In genomic region chr15:92580742-92581383, GRCm38 (mm10) we compare ENCODE assay signal across 15 mouse cellular contexts.
DNase-seq lines count a peak whose midpoint lies in the region; ATAC-seq and TF ChIP-seq lines count a peak whose summit lies in the region.
"Had no signal": no experiment of that assay in that cellular context is flagged by ENCODE, and none has a peak within 500 bp of the region (broad histone marks: within the 10 kb centered on the region; RNA-seq: fewer than 3 reads in every experiment).

No protein-coding gene starts in this region.

- H3K27me3 ChIP-seq in heart, embryonic 10.5 days (ENCODE audit: insufficient read depth, poor library complexity, severe bottlenecking) = no peaks in the 10 kb centered on the region
- peaks cover 5% of the 10 kb centered on the region; the same call in 1 of the 2 replicates for H3K27me3 ChIP-seq in forebrain, embryonic 12.5 days
- H3K27me3 ChIP-seq in hindbrain, postnatal 0 days (ENCODE audit: insufficient read depth, low read length) = no peaks in the 10 kb centered on the region
- no peaks in the 10 kb centered on the region for H3K27me3 ChIP-seq in neural tube, embryonic 12.5 days (replicated peaks)
- no peaks in the 10 kb centered on the region for H3K27me3 ChIP-seq in kidney, adult 2 months (replicated peaks; ENCODE audit: control insufficient read depth, insufficient read depth, low read length)
- H3K27me3 ChIP-seq: embryonic facial prominence, embryonic 15.5 days; heart, embryonic 15.5 days; intestine, embryonic 15.5 days; lung, embryonic 15.5 days had no signal

- no peak overlapping the region for H3K4me3 ChIP-seq in heart, embryonic 10.5 days
- H3K4me3 ChIP-seq in forebrain, embryonic 12.5 days (replicated peaks) = no peak overlapping the region
- no peak overlapping the region for H3K4me3 ChIP-seq in hindbrain, postnatal 0 days (ENCODE audit: low read length)
- no peak overlapping the region for H3K4me3 ChIP-seq in neural tube, embryonic 12.5 days
- no peak overlapping the region for H3K4me3 ChIP-seq in kidney, adult 2 months (ENCODE audit: insufficient read depth, low read depth, low read length)
- H3K4me3 ChIP-seq: embryonic facial prominence, embryonic 15.5 days; heart, embryonic 15.5 days; intestine, embryonic 15.5 days; lung, embryonic 15.5 days had no signal

- DNase-seq in heart, embryonic 10.5 days (ENCODE audit: low spot score) = peak; percentile 13
- DNase-seq in heart, postnatal 4 days = no peak
- peak; percentile 40 for DNase-seq in hindbrain, postnatal 0 days (ENCODE audit: low spot score)
- DNase-seq in ovary, adult 18-20 months (ENCODE audit: low spot score) = no peak
- no peak for DNase-seq in kidney, adult 2 months
- DNase-seq: cerebellum, postnatal 10 days; gastrocnemius, postnatal 25 days; thymus, adult 18-20 months had no signal

- no peaks in the 10 kb centered on the region for H3K4me1 ChIP-seq in heart, embryonic 10.5 days
- peaks cover 16% of the 10 kb centered on the region for H3K4me1 ChIP-seq in forebrain, embryonic 12.5 days
- H3K4me1 ChIP-seq in hindbrain, postnatal 0 days (ENCODE audit: insufficient read depth, low read length) = peaks cover 7% of the 10 kb centered on the region; the same call in 1 of the 2 replicates
- peaks cover 14% of the 10 kb centered on the region for H3K4me1 ChIP-seq in neural tube, embryonic 12.5 days
- H3K4me1 ChIP-seq in kidney, adult 2 months (ENCODE audit: control insufficient read depth, insufficient read depth, low read length) = no peaks in the 10 kb centered on the region
- H3K4me1 ChIP-seq: heart, embryonic 15.5 days; intestine, embryonic 15.5 days had no signal

- no peaks in the 10 kb centered on the region for H3K36me3 ChIP-seq in heart, embryonic 10.5 days
- H3K36me3 ChIP-seq in forebrain, embryonic 12.5 days (replicated peaks) = no peaks in the 10 kb centered on the region
- H3K36me3 ChIP-seq in hindbrain, postnatal 0 days (ENCODE audit: insufficient read depth, low read length) = no peaks in the 10 kb centered on the region
- H3K36me3 ChIP-seq in neural tube, embryonic 12.5 days = no peaks in the 10 kb centered on the region
- no peaks in the 10 kb centered on the region for H3K36me3 ChIP-seq in kidney, adult 2 months (ENCODE audit: control insufficient read depth, insufficient read depth, low read length)
- H3K36me3 ChIP-seq: embryonic facial prominence, embryonic 15.5 days; heart, embryonic 15.5 days; intestine, embryonic 15.5 days; lung, embryonic 15.5 days had no signal

- no peak overlapping the region for H3K27ac ChIP-seq in heart, embryonic 10.5 days
- peak overlapping the region; percentile 5; the same call in 1 of the 2 replicates for H3K27ac ChIP-seq in forebrain, embryonic 12.5 days
- H3K27ac ChIP-seq in hindbrain, postnatal 0 days = no peak overlapping the region
- H3K27ac ChIP-seq in neural tube, embryonic 12.5 days = no peak overlapping the region
- H3K27ac ChIP-seq in kidney, adult 2 months (ENCODE audit: insufficient read depth, low read depth, low read length) = no peak overlapping the region
- H3K27ac ChIP-seq: embryonic facial prominence, embryonic 15.5 days; heart, embryonic 15.5 days; intestine, embryonic 15.5 days; lung, embryonic 15.5 days had no signal

- TF ChIP-seq CTCF in hindbrain, postnatal 0 days (IDR thresholded peaks at IDR 0.05; ENCODE audit: low read depth) = 0 out of 2 replicates have a peak, but pooled peaks have one; percentile 8
- no peak for TF ChIP-seq CTCF in kidney, adult 2 months (conservative IDR thresholded peaks at IDR 0.05; ENCODE audit: insufficient read depth, insufficient read length, low read depth, low read length)

- H3K4me2 ChIP-seq in forebrain, embryonic 12.5 days = peak overlapping the region; percentile 8; the same call in 1 of the 2 replicates
- H3K4me2 ChIP-seq in hindbrain, postnatal 0 days (ENCODE audit: low read depth, low read length) = no peak overlapping the region
- H3K4me2 ChIP-seq in neural tube, embryonic 12.5 days (replicated peaks) = peak overlapping the region; percentile 27; the same call in 1 of the 2 replicates
- H3K4me2 ChIP-seq: embryonic facial prominence, embryonic 15.5 days; heart, embryonic 15.5 days; intestine, embryonic 15.5 days; lung, embryonic 15.5 days had no signal

- no peaks in the 10 kb centered on the region for H3K9me3 ChIP-seq in heart, embryonic 10.5 days
- H3K9me3 ChIP-seq in forebrain, embryonic 12.5 days = no peaks in the 10 kb centered on the region
- no peaks in the 10 kb centered on the region for H3K9me3 ChIP-seq in hindbrain, postnatal 0 days (ENCODE audit: low read length)
- H3K9me3 ChIP-seq in neural tube, embryonic 12.5 days = no peaks in the 10 kb centered on the region
- H3K9me3 ChIP-seq: embryonic facial prominence, embryonic 15.5 days; heart, embryonic 15.5 days; intestine, embryonic 15.5 days; lung, embryonic 15.5 days had no signal

- ATAC-seq in forebrain, embryonic 12.5 days (ENCODE audit: low FRiP score) = peak; percentile 69
- 0 out of 2 replicates have a peak, but pooled peaks have one; percentile 32 for ATAC-seq in hindbrain, postnatal 0 days
- ATAC-seq in neural tube, embryonic 12.5 days (ENCODE audit: low FRiP score, low read depth) = peak; percentile 62
- ATAC-seq in granulocyte monocyte progenitor cell, adult 5-6 weeks (replicated peaks; ENCODE audit: poor library complexity, severe bottlenecking) = no peak
- ATAC-seq: intestine, embryonic 15.5 days had no signal

- TF ChIP-seq POLR2A in kidney, adult 2 months (IDR thresholded peaks at IDR 0.05; ENCODE audit: low read depth, low read length) = no peak

- no peak overlapping the region for H3K9ac ChIP-seq in forebrain, embryonic 12.5 days
- no peak overlapping the region for H3K9ac ChIP-seq in hindbrain, postnatal 0 days (replicated peaks; ENCODE audit: low read length)
- no peak overlapping the region for H3K9ac ChIP-seq in neural tube, embryonic 12.5 days
- H3K9ac ChIP-seq: embryonic facial prominence, embryonic 15.5 days; heart, embryonic 15.5 days; intestine, embryonic 15.5 days; lung, embryonic 15.5 days had no signal

- 85% methylated on average over 9 of the region's 9 CpGs for WGBS in heart, embryonic 10.5 days
- 34% methylated on average over 9 of the region's 9 CpGs for WGBS in forebrain, embryonic 12.5 days
- 43% methylated on average over 9 of the region's 9 CpGs for WGBS in hindbrain, postnatal 0 days
- 36% methylated on average over 9 of the region's 9 CpGs for WGBS in neural tube, embryonic 12.5 days
- 56% methylated on average over 9 of the region's 9 CpGs for WGBS in kidney, adult 2 months

Comparison
In these comparisons a context has a peak if more than half of its experiments do, and no peak if none do; other contexts are left out.
1. DNase-seq: peak in heart, embryonic 10.5 days (single experiment) and hindbrain, postnatal 0 days (single experiment); none in heart, postnatal 4 days (single experiment), ovary, adult 18-20 months (single experiment) and kidney, adult 2 months (single experiment).